Mouse (Mus musculus) cortical plate, adult 2 months (tissue): ENCODE results near the gene Ccn2.

Source experiments
- CTCF ChIP-seq: fragments of 200-500 bp; IDR thresholded peaks from 2 replicates; pipeline ENCODE4 v1.5.1; 2011; ENCODE audit warnings: mild to moderate bottlenecking, control low read depth, low read length; ENCODE audit not compliant: insufficient read depth; ENCODE audit errors: extremely low read depth
- POLR2A ChIP-seq: fragments of 200-500 bp; IDR thresholded peaks from 2 replicates; pipeline ENCODE4 v1.6.1; 2011; ENCODE audit warnings: mild to moderate bottlenecking, low read length, control low read depth; ENCODE audit not compliant: insufficient read depth; ENCODE audit errors: extremely low read depth

DNA sequence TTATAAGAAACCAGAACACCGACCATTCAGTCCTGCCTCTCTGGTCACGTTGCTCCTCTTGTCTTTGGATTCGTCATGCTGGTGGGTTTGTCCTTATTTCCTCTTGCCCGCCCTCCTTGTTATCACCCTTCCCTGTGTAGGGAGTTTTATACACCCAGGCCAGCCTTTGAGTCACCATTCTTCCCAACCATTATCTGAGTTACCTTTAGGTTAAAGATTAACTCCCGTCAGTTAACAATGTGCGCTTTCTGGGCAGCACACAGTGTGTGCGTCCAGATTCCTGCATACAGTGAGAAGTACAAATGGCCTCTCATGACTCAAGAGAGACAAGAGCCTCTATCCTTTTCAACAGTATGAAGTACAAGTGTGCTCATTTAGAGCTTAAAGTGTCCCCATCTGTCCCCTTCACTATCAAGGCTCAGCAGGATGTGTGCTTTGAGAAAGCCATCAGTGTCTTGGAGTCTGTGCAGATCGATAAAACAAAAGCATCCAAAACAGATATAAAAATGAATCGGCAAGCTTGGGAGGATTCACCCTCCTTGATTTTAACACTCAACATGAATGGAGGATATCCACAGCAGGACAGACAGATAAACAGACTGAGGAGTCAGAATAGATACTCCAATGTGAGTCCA is 34.0 kb downstream of the Ccn2 start:
- TF ChIP-seq CTCF (no peak), POLR2A (no peak)
